In genomic region chr16:34573856-34574491, GRCm38 (mm10) we compare ENCODE assay signal across 8 mouse cellular contexts. TPM values are rescaled to one million over a fixed set of nuclear protein-coding genes. Genes with fewer than 3 reads are reported as not detected.
DNase-seq lines count a peak whose midpoint lies in the region; ATAC-seq and TF ChIP-seq lines count a peak whose summit lies in the region.

No protein-coding gene starts in this region.

- peak; percentile 81 for ATAC-seq in limb, embryonic 14.5 days (ENCODE audit: low FRiP score, low read depth)
- ATAC-seq in neural tube, embryonic 15.5 days (ENCODE audit: low FRiP score), result peak; percentile 81
- ATAC-seq in megakaryocyte-erythroid progenitor cell, adult 5-6 weeks (replicated peaks; ENCODE audit: low FRiP score, low TSS enrichment, poor library complexity, severe bottlenecking), result no peak

- no peaks in the 10 kb centered on the region for H3K36me3 ChIP-seq in heart, embryonic 10.5 days
- no peaks in the 10 kb centered on the region for H3K36me3 ChIP-seq in limb, embryonic 14.5 days (ENCODE audit: control insufficient read depth, insufficient read depth, low read length)
- no peaks in the 10 kb centered on the region for H3K36me3 ChIP-seq in neural tube, embryonic 15.5 days

- intact Hi-C loops in heart, postnatal 25 days (cut with DNase I), result loop anchor here (2.0 to 5.0 kb wide), 3 partner anchors 41 to 227 kb away; no protein-coding TSS in a partner anchor

- WGBS in heart, embryonic 10.5 days, result under 1% methylated on average over 42 of the region's 42 CpGs
- WGBS in limb, embryonic 14.5 days, result under 1% methylated on average over 15 of the region's 42 CpGs
- under 1% methylated on average over 36 of the region's 42 CpGs for WGBS in neural tube, embryonic 15.5 days

- no peak for TF ChIP-seq POLR2A in limb, embryonic 14.5 days (IDR thresholded peaks at IDR 0.05; ENCODE audit: borderline replicate concordance, extremely low read depth, insufficient read depth, insufficient read length)

- DNase-seq in heart, adult 11 months, result peak; percentile 95
- no peak for DNase-seq in heart, postnatal 25 days (ENCODE audit: low spot score)
- DNase-seq in thymus, postnatal 25 days, result peak; percentile 6
- no peak for DNase-seq in thymus, postnatal 0 days (ENCODE audit: low spot score)
- DNase-seq in heart, embryonic 10.5 days (ENCODE audit: low spot score), result no peak
- peak; percentile 16 for DNase-seq in limb, embryonic 14.5 days (ENCODE audit: low spot score)

- peak overlapping the region; percentile 93 for H3K4me2 ChIP-seq in limb, embryonic 14.5 days (replicated peaks; ENCODE audit: low read depth, low read length, severe bottlenecking)
- peak overlapping the region; percentile 62 for H3K4me2 ChIP-seq in neural tube, embryonic 15.5 days

- peak overlapping the region; percentile 88 for H3K4me3 ChIP-seq in heart, embryonic 10.5 days
- H3K4me3 ChIP-seq in limb, embryonic 14.5 days (replicated peaks; ENCODE audit: low read length), result peak overlapping the region; percentile 72
- H3K4me3 ChIP-seq in neural tube, embryonic 15.5 days (replicated peaks), result peak overlapping the region; percentile 92

- peak overlapping the region; percentile 96 for H3K27ac ChIP-seq in heart, embryonic 10.5 days
- peak overlapping the region; percentile 90 for H3K27ac ChIP-seq in limb, embryonic 14.5 days (replicated peaks; ENCODE audit: low read depth, low read length)
- peak overlapping the region; percentile 98 for H3K27ac ChIP-seq in neural tube, embryonic 15.5 days (replicated peaks)

- H3K4me1 ChIP-seq in heart, embryonic 10.5 days, result peaks cover 27% of the 10 kb centered on the region
- peaks cover 8% of the 10 kb centered on the region; the same call in 1 of the 2 replicates for H3K4me1 ChIP-seq in limb, embryonic 14.5 days (ENCODE audit: control insufficient read depth, insufficient read depth, low read length)
- H3K4me1 ChIP-seq in neural tube, embryonic 15.5 days, result peaks cover 25% of the 10 kb centered on the region

- peaks cover 19% of the 10 kb centered on the region; the same call in 1 of the 2 replicates for H3K27me3 ChIP-seq in heart, embryonic 10.5 days (ENCODE audit: insufficient read depth, poor library complexity, severe bottlenecking)
- peaks cover 3% of the 10 kb centered on the region; the same call in 1 of the 2 replicates for H3K27me3 ChIP-seq in limb, embryonic 14.5 days (ENCODE audit: control insufficient read depth, insufficient read depth, low read length)
- no peaks in the 10 kb centered on the region for H3K27me3 ChIP-seq in neural tube, embryonic 15.5 days (replicated peaks)

- peak overlapping the region; percentile 95 for H3K9ac ChIP-seq in limb, embryonic 14.5 days (ENCODE audit: low read depth, low read length, severe bottlenecking)
- H3K9ac ChIP-seq in neural tube, embryonic 15.5 days (replicated peaks), result peak overlapping the region; percentile 98

- no peaks in the 10 kb centered on the region for H3K9me3 ChIP-seq in heart, embryonic 10.5 days
- H3K9me3 ChIP-seq in limb, embryonic 14.5 days (ENCODE audit: control insufficient read depth, low read length), result peaks cover 8% of the 10 kb centered on the region; the same call in 1 of the 2 replicates
- H3K9me3 ChIP-seq in neural tube, embryonic 15.5 days (replicated peaks), result no peaks in the 10 kb centered on the region

RNA-seq across cellular contexts. Expression of gene Kalrn, which starts 0.6 kb away (rescaled TPM):
- 10 to 100 TPM; 26.6 to 31.3 TPM for total RNA-seq in heart, postnatal 25 days (2021)
- 2.3 and 2.8 TPM in 2 replicates for polyA plus RNA-seq in thymus, postnatal 0 days (2015; fragmentation: Nextera tagmentation; extraction: Ambion mirVana)
- 18.4 and 22.8 TPM in 2 replicates for polyA plus RNA-seq in heart, embryonic 10.5 days (2016; fragmentation: Nextera tagmentation; extraction: Ambion mirVana)
- polyA plus RNA-seq in limb, embryonic 14.5 days (2012; rRNA removed), result 11.7 and 12.2 TPM in 2 replicates
- 8.8 and 10.9 TPM in 2 replicates for polyA plus RNA-seq in limb, embryonic 14.5 days (2014; fragmentation: Nextera tagmentation; extraction: Ambion mirVana)
- polyA plus RNA-seq in neural tube, embryonic 15.5 days (2015; fragmentation: Nextera tagmentation; extraction: Ambion mirVana), result 20.0 and 23.7 TPM in 2 replicates
- total RNA-seq in megakaryocyte-erythroid progenitor cell, adult 5-6 weeks (2014; fragmentation: Nextera tagmentation), result 1.6 and 1.7 TPM in 2 replicates
- 3.7 and 4.3 TPM in 2 replicates for total RNA-seq in megakaryocyte-erythroid progenitor cell, adult 5-6 weeks (2017)

Comparison
In these comparisons a context has a peak if more than half of its experiments do, and no peak if none do; other contexts are left out.
1. DNase-seq: peak in heart, adult 11 months (single experiment), thymus, postnatal 25 days (single experiment) and limb, embryonic 14.5 days (single experiment); none in heart, postnatal 25 days (single experiment), thymus, postnatal 0 days (single experiment) and heart, embryonic 10.5 days (single experiment).
2. Peak in every context shown above with its lines, with median percentiles within 50 percentile points of each other: H3K27ac ChIP-seq and H3K4me3 ChIP-seq.